Mouse (Mus musculus) left cerebral cortex, adult 8-10 months (tissue): Measurements from ENCODE around the gene Bola3. TPM values are rescaled to one million over a fixed set of nuclear protein-coding genes. Genes with fewer than 3 reads are reported as not detected.

ENCODE experiments used
- DNase-seq, 2 experiments: peaks; one replicate each; pipeline ENCODE4 v3.0.0; 2022; ENCODE audit warnings: low spot score in 2 of 2
- microRNA-seq, 2 experiments: library from miRNA; unstranded; fragments of <30 nt; microRNA quantifications; one replicate each; pipeline ENCODE4 v1.2.0; 2022
- total RNA-seq, 4 experiments: library from RNA; stranded (reverse); gene quantifications; 2 replicates each; pipeline ENCODE4 v1.2.4; 2022

Bola3 gene
- total RNA-seq, 4 experiments from 2014 or later: 34.5 to 61.7 (median 53.5) TPM

GRCm38 (mm10) chr6:83394122-83394521, 45.2 kb downstream of the Bola3 start:
- no peak for DNase-seq

DNA sequence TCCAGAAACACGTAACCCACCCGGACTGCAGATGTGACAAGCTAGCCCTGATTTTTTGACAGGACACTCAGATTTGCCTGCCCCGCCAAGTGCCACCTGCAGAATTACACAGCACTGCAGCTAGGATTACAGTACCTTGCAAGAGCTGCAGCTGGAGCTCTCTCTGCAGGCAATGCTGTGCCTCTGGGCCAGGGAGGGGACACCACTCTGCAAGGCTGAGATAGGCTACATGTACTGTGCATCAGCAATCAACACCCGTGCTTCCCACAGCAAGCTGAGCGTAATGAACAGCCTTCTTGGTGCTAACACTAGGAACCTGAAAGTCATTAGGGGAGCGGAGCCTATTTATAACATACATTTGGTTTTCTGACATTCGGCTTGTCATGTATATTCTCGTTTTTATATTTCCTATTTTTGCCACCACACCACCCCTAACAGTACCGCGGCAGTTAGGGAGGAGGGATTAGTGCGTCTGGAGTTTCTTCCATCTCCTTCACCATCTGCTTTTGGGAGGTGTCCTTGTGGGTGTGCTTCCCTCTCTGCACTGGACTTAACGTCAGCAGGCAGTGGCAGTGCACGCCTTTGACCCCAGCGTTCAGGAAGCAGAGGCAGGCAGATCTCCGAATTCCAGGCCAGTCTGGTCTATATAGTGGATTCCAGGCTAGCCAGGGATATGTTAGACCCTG, 46.7 kb downstream of the Bola3 start:
- DNase-seq: no peak

GRCm38 (mm10) chr6:83396711-83397110, 47.8 kb downstream of the Bola3 start:
- DNase-seq: no peak

DNA sequence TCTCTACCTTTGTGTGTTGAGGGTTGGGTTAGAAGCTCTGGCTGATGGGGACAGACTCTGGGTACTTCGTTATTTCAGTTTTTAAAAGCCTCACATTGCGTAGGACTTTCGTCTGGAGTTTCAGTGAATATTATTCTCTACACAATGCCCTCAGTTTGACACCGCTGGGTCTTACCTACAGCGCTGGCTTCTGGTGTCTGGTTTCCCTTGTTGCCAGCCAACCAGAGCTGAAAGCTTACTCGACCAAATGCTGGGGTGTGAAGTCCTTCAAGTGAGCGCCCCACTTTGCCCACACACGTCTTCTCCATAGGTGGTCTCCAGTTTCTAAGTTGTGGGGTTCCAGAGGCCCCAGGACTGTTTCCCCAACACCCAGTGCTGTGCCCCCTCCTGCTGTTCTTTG, 48.8 kb downstream of the Bola3 start:
- DNase-seq: no peak

- no peak for DNase-seq
These were observed 50.8 kb downstream of the Bola3 start for GRCm38 (mm10) chr6:83399790-83400189.

- no peak for DNase-seq
These were observed 54.5 kb downstream of the Bola3 start for GRCm38 (mm10) chr6:83403481-83403880.

DNA sequence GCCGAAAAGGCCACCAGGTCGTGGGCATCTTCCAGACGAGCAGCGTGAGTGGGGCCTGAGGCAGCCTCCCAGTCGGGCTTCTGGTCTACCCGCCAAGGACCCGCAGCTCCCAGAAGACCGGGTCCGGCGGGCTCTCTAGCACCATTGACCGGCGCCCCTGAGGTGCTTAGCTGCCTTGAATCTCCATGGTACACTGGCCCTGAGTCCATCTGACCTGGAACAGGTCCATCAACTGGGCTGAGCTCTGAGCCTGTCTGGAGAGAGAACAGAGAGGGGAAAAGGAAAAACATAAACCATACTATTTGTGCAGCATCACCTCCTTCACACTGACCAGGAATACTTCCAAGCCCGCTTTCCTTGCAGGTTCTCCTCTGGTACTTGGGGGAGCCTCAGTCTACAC, 55.6 kb downstream of the Bola3 start:
- no peak for DNase-seq

- DNase-seq: no peak
These were observed 56.6 kb downstream of the Bola3 start for GRCm38 (mm10) chr6:83405511-83406064.

- no peak for DNase-seq
These were observed 59.6 kb downstream of the Bola3 start for GRCm38 (mm10) chr6:83408510-83408909.

Small RNA genes within 50 kb of the gene (microRNA-seq; reads per million reads assigned to microRNA genes)
- gene Mir6374: 0 reads per million in 2 experiments

Other genes with a start within 250 kb of the Bola3 start
- 10 to 100 TPM in 1 of 4 experiments, 1 to 10 TPM in 3; 6.5 to 10.1 (median 8.7) TPM for gene Ccdc142, start 247.5 kb upstream of the Bola3 start, total RNA-seq
- gene Gm42688, start 247.5 kb upstream of the Bola3 start, total RNA-seq: 1 to 10 TPM; 5.8 to 8.1 (median 6.4) TPM
- gene Mrpl53, start 240.1 kb upstream of the Bola3 start, total RNA-seq: 10 to 100 TPM; 51.1 to 63.3 (median 54.2) TPM
- gene Mogs, start 233.7 kb upstream of the Bola3 start, total RNA-seq: 10 to 100 TPM; 27.4 to 32.3 (median 31.3) TPM
- 10 to 100 TPM; 36.5 to 47.4 (median 39.6) TPM for gene Wbp1, start 227.6 kb upstream of the Bola3 start, total RNA-seq
- gene Ino80b, start 223.7 kb upstream of the Bola3 start, total RNA-seq: 10 to 100 TPM; 22.0 to 26.8 (median 25.4) TPM
- 100 to 1,000 TPM in 1 of 4 experiments, 10 to 100 TPM in 3; 91.4 to 114 (median 92.8) TPM for gene Rtkn, start 213.7 kb upstream of the Bola3 start, total RNA-seq
- gene Wdr54, start 192.8 kb upstream of the Bola3 start, total RNA-seq: 10 to 100 TPM; 31.8 to 39.1 (median 34.5) TPM
- 10 to 100 TPM; 26.4 to 29.4 (median 28.3) TPM for gene 1700003E16Rik, start 192.7 kb upstream of the Bola3 start, total RNA-seq
- 100 to 1,000 TPM; 347 to 364 (median 356) TPM for gene Dctn1, start 183.2 kb upstream of the Bola3 start, total RNA-seq
- gene Slc4a5, start 129.3 kb upstream of the Bola3 start, total RNA-seq: 1 to 10 TPM in 1 of 4 experiments, under 1 TPM in 3; 0.44 to 2.0 (median 0.79) TPM
- gene Mthfd2, start 23.2 kb upstream of the Bola3 start, total RNA-seq: 1 to 10 TPM; 5.3 to 8.7 (median 7.0) TPM
- 10 to 100 TPM; 16.8 to 22.9 (median 17.5) TPM for gene Mob1a, start 23.1 kb upstream of the Bola3 start, total RNA-seq
- gene Tet3, start 109.9 kb downstream of the Bola3 start, total RNA-seq: 10 to 100 TPM; 54.7 to 62.8 (median 59.4) TPM
- gene Dguok, start 157.8 kb downstream of the Bola3 start, total RNA-seq: 10 to 100 TPM; 23.9 to 35.7 (median 30.9) TPM
- not detected for gene Actg2, start 187.1 kb downstream of the Bola3 start, total RNA-seq
- 10 to 100 TPM; 32.9 to 39.3 (median 37.3) TPM for gene Stambp, start 223.6 kb downstream of the Bola3 start, total RNA-seq